In the genomic region with DNA sequence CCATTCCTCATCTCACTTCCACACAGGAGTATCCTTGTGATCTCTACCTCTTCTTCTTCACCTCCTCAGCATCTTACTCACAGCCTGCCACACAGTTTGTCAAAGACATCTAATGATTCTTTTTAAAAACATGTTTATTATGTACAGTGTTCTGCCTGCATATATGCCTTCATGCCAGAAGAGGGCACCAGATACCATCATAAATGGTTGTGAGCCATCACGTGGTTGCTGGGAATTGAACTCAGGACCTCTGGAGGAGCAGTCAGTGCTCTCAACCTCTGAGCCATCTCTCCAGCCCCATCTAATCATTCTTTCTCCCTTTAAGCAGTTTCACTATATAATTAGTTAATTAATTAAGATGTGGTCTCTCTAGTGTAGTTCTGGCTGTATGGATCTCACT, we compare ENCODE assay signal across 18 mouse cellular contexts. TPM values are rescaled to one million over a fixed set of nuclear protein-coding genes. Genes with fewer than 3 reads are reported as not detected.
DNase-seq lines count a peak whose midpoint lies in the region; ATAC-seq and TF ChIP-seq lines count a peak whose summit lies in the region.
"Had no signal": no experiment of that assay in that cellular context is flagged by ENCODE, and none has a peak within 500 bp of the region (broad histone marks: within the 10 kb centered on the region; RNA-seq: fewer than 3 reads in every experiment).

No protein-coding gene starts in this region.

- 0 out of 2 replicates have a peak, but pooled peaks cover 7% of the 10 kb centered on the region for H3K9me3 ChIP-seq in heart, embryonic 10.5 days
- no peaks in the 10 kb centered on the region for H3K9me3 ChIP-seq in lung, embryonic 14.5 days (ENCODE audit: low read depth, low read length)
- H3K9me3 ChIP-seq: forebrain, embryonic 12.5 days; heart, embryonic 15.5 days; limb, embryonic 12.5 days; midbrain, embryonic 12.5 days had no signal

- H3K9ac ChIP-seq in lung, embryonic 14.5 days, result no peak overlapping the region
- H3K9ac ChIP-seq: forebrain, embryonic 12.5 days; heart, embryonic 15.5 days; limb, embryonic 12.5 days; midbrain, embryonic 12.5 days had no signal

- no peak overlapping the region for H3K27ac ChIP-seq in heart, embryonic 10.5 days
- no peak overlapping the region for H3K27ac ChIP-seq in lung, embryonic 14.5 days (ENCODE audit: low read depth)
- H3K27ac ChIP-seq: forebrain, embryonic 12.5 days; heart, embryonic 15.5 days; limb, embryonic 12.5 days; macrophage; midbrain, embryonic 12.5 days had no signal

- no peaks in the 10 kb centered on the region for H3K4me1 ChIP-seq in heart, embryonic 10.5 days
- no peaks in the 10 kb centered on the region for H3K4me1 ChIP-seq in lung, embryonic 14.5 days (ENCODE audit: insufficient read depth)
- H3K4me1 ChIP-seq: forebrain, embryonic 12.5 days; heart, embryonic 15.5 days; midbrain, embryonic 12.5 days had no signal

- no peak for ATAC-seq in lung, embryonic 14.5 days (ENCODE audit: insufficient read depth)
- ATAC-seq in Patski, result no peak

- in situ Hi-C loops in Patski (cut with MboI; ENCODE audit: low pct_unique_long_range_greater_than_20kb), result no loop called here

- peak; percentile 28 for DNase-seq in heart, adult 11 months
- no peak for DNase-seq in heart, embryonic 10.5 days (ENCODE audit: low spot score)
- DNase-seq in lung, embryonic 14.5 days, result no peak
- no peak for DNase-seq in lung, postnatal 4 days
- no peak for DNase-seq in Patski (ENCODE audit: low read depth, low spot score)
- peak; percentile 30 for DNase-seq in splenic B cell, adult 2 months (ENCODE audit: low read depth, low spot score)
- no peak for DNase-seq in frontal cortex, postnatal 10 days (ENCODE audit: low spot score in 2 of 2)
- no peak for DNase-seq in adrenal gland, adult 2 months
- DNase-seq: adrenal gland, adult 8-10 months; cerebellum, adult 11-12 months; cerebellum, postnatal 25 days; retina, postnatal 1 day; thymus, adult 2 months had no signal

- TF ChIP-seq CTCF in lung, embryonic 14.5 days (IDR thresholded peaks at IDR 0.05; ENCODE audit: low read depth), result peak; percentile 25; the same call in 1 of the 2 replicates
- peak; percentile 56 for TF ChIP-seq CTCF in Patski (IDR thresholded peaks at IDR 0.05)

- CTCF ChIA-PET in Patski (lab: Charles Lee), result no interaction called here

- H3K4me3 ChIP-seq in heart, embryonic 10.5 days, result no peak overlapping the region
- no peak overlapping the region for H3K4me3 ChIP-seq in lung, embryonic 14.5 days (ENCODE audit: low read depth, low read length)
- H3K4me3 ChIP-seq: forebrain, embryonic 12.5 days; heart, embryonic 15.5 days; limb, embryonic 12.5 days; midbrain, embryonic 12.5 days had no signal

- no peak overlapping the region for H3K4me2 ChIP-seq in lung, embryonic 14.5 days
- H3K4me2 ChIP-seq: forebrain, embryonic 12.5 days; heart, embryonic 15.5 days; limb, embryonic 12.5 days; midbrain, embryonic 12.5 days had no signal

- WGBS in heart, embryonic 10.5 days, result 24% methylated on average over 1 of the region's 1 CpGs
- 50% methylated on average over 1 of the region's 1 CpGs for WGBS in lung, embryonic 14.5 days

- H3K27me3 ChIP-seq in heart, embryonic 10.5 days (ENCODE audit: insufficient read depth, poor library complexity, severe bottlenecking), result no peaks in the 10 kb centered on the region
- no peaks in the 10 kb centered on the region for H3K27me3 ChIP-seq in lung, embryonic 14.5 days (ENCODE audit: insufficient read depth, low read length)
- peaks cover 17% of the 10 kb centered on the region for H3K27me3 ChIP-seq in Patski
- no peaks in the 10 kb centered on the region; the same call in 1 of the 2 replicates for H3K27me3 ChIP-seq in splenic B cell, adult 2 months (ENCODE audit: control insufficient read depth, insufficient read depth, low read length, poor library complexity, severe bottlenecking)
- H3K27me3 ChIP-seq: heart, embryonic 15.5 days; midbrain, embryonic 12.5 days had no signal

- POLR2A ChIA-PET in Patski (lab: Charles Lee), result no interaction called here

- H3K36me3 ChIP-seq in heart, embryonic 10.5 days, result no peaks in the 10 kb centered on the region
- no peaks in the 10 kb centered on the region for H3K36me3 ChIP-seq in lung, embryonic 14.5 days (ENCODE audit: insufficient read depth)
- no peaks in the 10 kb centered on the region for H3K36me3 ChIP-seq in splenic B cell, adult 2 months (ENCODE audit: control insufficient read depth, insufficient read depth, low read length, poor library complexity, severe bottlenecking)
- H3K36me3 ChIP-seq: forebrain, embryonic 12.5 days; heart, embryonic 15.5 days; limb, embryonic 12.5 days; midbrain, embryonic 12.5 days had no signal

RNA-seq across cellular contexts. Expression of a gene that starts 8.4 kb away (rescaled TPM):
- polyA plus RNA-seq in heart, embryonic 10.5 days (2016; fragmentation: Nextera tagmentation; extraction: Ambion mirVana), result 114 TPM in 2 replicates
- polyA plus RNA-seq in lung, embryonic 14.5 days (2014; fragmentation: Nextera tagmentation; extraction: Ambion mirVana), result 158 and 182 TPM in 2 replicates
- 95.7 TPM for polyA plus RNA-seq in Patski (2021)
- 100 to 1,000 TPM; 138 to 209 TPM for total RNA-seq in adrenal gland, adult 2 months (2021)
- 3.9 and 5.6 TPM in 2 replicates for polyA plus RNA-seq in adrenal gland, adult 2 months (2012; rRNA removed)

RNA-seq across cellular contexts. Expression of a gene that starts 34.3 kb away (rescaled TPM):
- polyA plus RNA-seq in heart, embryonic 10.5 days (2016; fragmentation: Nextera tagmentation; extraction: Ambion mirVana), result 36.2 and 41.9 TPM in 2 replicates
- 51.3 and 53.3 TPM in 2 replicates for polyA plus RNA-seq in lung, embryonic 14.5 days (2014; fragmentation: Nextera tagmentation; extraction: Ambion mirVana)
- 24.5 TPM for polyA plus RNA-seq in Patski (2021)
- total RNA-seq in adrenal gland, adult 2 months (2021), result 10 to 100 TPM; 25.2 to 34.9 TPM
- 10.3 and 11.9 TPM in 2 replicates for polyA plus RNA-seq in adrenal gland, adult 2 months (2012; rRNA removed)

RNA-seq across cellular contexts. Expression of a gene that starts 34.4 kb away (rescaled TPM):
- 0.74 and 0.87 TPM in 2 replicates for polyA plus RNA-seq in heart, embryonic 10.5 days (2016; fragmentation: Nextera tagmentation; extraction: Ambion mirVana)
- 0.80 and 1.1 TPM in 2 replicates for polyA plus RNA-seq in lung, embryonic 14.5 days (2014; fragmentation: Nextera tagmentation; extraction: Ambion mirVana)
- polyA plus RNA-seq in Patski (2021), result 3.0 TPM
- total RNA-seq in adrenal gland, adult 2 months (2021), result 1 to 10 TPM; 2.7 to 4.2 TPM
- polyA plus RNA-seq in adrenal gland, adult 2 months (2012; rRNA removed), result 0.16 and 0.20 TPM in 2 replicates

Comparison
In these comparisons a context has a peak if more than half of its experiments do, and no peak if none do; other contexts are left out.
1. DNase-seq: peak in heart, adult 11 months (single experiment) and splenic B cell, adult 2 months (single experiment); none in heart, embryonic 10.5 days (single experiment), lung, embryonic 14.5 days (single experiment), lung, postnatal 4 days (0 of 2), Patski (single experiment), frontal cortex, postnatal 10 days (0 of 2) and adrenal gland, adult 2 months (single experiment).
2. RNA of a gene that starts 8.4 kb away (polyA plus RNA-seq): 158 to 182 TPM in lung, embryonic 14.5 days, 114 TPM in heart, embryonic 10.5 days and 95.7 TPM in Patski (single experiment); 3.9 to 5.6 TPM in adrenal gland, adult 2 months; every median in the first group is over 10 times any median in the second.